Mouse (Mus musculus) bone marrow, adult 2 months (tissue): Measurements from ENCODE around the gene Dlst.

Experiments
- CTCF ChIP-seq: fragments of 200-500 bp; IDR thresholded peaks from 2 replicates; pipeline ENCODE4 v1.5.1; 2011; ENCODE audit warnings: low read length, control low read depth; ENCODE audit not compliant: control insufficient read depth, insufficient read depth
- POLR2A ChIP-seq: fragments of 200-500 bp; IDR thresholded peaks from 2 replicates; pipeline ENCODE4 v1.6.1; 2011; ENCODE audit warnings: low read depth, mild to moderate bottlenecking, control low read depth, low read length, borderline replicate concordance; ENCODE audit not compliant: control insufficient read depth

DNA sequence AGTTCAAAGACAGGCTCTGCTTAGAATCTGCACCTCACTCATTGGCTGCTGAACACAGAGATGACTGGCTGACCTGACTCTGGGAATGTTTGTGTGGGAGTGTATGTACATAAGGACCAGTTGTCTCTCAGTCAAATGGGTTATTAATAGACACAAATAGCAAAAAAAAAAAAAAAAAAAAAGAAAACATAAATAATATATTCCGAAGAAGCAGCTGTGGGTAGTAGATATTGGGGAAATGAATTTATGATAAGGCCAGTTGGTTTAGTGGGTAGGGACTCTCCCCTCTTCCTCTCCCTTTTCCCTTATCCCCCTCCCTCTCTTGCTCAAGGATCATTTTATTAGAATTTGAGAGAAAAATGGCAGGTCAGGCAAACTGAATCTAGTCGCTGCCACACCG lies 3.3 kb downstream of the Dlst start:
- TF ChIP-seq CTCF (no peak), POLR2A (no peak)
